Mouse (Mus musculus): ENCODE data around the gene Gpi1.
A peak's percentile ranks its signal among the peaks of the same experiment; 100 is the strongest.
"Not testable (repeated sequence)": the region's sequence is repeated elsewhere in the genome, so short reads cannot be mapped to it uniquely, and the experiment has no call there.

Gpi1 gene

DNA sequence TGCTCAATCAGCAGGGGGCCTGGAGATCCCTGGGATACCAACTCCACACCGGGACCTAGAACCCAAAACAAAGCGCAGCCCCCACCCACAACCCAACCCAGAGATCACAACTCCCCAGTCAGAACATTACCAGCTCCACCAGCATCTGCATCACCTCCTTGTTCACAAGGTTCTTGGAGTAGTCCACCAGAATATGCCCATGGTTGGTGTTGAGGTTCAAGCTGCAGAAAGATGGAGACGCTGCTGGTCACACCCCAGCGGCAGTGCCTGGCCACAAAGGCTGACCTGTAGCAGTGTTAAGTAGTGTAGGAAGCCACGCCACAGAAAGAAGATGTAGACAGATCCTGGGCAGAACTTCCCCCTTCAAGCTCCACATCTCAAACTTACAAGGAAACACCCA, 983 bp downstream of the Gpi1 start:
- no peak for DNase-seq

DNA sequence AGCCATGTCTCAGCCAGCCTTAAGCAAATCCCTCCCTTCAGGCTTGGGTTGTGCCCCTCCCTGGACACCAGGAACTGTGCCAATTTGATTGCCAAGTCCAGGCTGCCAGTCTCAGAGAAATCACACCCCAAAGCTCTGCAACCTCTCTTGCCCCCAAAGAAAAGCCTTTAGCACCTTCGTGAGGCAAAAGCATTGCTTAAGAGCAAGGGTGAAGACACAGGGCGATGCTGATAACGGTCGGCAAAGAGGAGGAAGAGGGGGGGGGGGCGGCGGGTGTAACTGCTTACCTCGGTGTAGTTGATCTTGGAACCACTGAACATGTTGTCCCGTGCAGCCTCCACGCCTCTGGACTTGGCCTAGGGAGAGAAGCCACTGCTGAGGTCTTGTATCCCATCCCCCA, 1.5 kb downstream of the Gpi1 start:
- DNase-seq: no peak

DNA sequence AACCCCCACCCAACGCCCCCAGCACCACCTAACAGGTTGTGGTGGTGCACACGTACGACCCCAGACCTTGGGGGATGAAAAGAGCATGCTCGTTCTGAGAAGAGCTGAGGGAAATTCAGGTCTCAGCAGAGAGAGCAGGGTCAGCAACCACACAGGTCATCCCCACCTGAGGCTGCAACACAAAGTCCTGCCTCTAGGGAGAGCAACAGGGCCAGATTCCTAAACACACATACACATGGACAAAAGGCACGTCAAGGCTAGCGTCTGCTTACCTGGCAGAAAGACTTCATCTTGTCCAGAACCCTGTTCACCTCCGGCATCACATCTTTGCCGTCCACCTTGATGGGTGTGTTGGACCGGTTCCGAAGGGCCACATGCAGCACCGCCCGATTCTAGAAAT, 3.3 kb downstream of the Gpi1 start:
- DNase-seq: no peak

DNA sequence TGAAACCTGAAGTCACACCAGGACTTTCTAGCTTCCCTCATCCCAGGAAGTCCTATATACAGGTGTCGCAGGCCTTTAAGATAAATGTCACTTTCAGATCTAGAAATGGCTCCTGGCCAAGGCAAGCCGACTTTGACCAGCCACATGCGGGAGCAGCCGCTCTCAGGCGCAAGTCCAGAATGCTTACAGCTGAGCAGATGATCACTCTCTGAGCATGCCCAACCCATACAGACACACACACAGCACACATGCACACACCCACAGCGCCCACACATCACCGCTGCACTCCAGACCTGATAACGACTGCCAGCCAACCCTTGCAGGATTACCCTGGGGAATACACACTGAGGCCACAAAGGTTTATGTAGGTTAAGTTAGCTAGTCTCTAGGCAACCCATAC, 4.0 kb downstream of the Gpi1 start:
- DNase-seq: no peak

DNA sequence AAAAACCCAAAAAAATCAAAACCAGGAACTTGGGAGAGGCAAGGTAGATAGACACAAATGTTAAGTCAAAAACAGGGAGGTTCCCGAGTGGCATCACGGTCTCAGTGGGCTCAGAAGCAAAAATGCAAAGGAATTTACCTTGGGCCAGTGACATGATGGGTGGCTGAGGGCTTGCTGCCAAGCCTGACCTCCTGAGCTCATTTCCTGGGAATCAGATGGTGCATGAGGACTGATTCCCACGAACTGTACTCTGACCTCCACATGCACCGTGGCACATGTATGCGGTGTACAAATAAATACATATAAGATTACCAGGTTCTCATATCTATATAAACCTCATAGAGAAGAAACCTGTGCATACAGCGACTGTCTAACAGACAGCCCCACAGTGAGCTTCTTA, 5.8 kb downstream of the Gpi1 start:
- no peak for DNase-seq

DNA sequence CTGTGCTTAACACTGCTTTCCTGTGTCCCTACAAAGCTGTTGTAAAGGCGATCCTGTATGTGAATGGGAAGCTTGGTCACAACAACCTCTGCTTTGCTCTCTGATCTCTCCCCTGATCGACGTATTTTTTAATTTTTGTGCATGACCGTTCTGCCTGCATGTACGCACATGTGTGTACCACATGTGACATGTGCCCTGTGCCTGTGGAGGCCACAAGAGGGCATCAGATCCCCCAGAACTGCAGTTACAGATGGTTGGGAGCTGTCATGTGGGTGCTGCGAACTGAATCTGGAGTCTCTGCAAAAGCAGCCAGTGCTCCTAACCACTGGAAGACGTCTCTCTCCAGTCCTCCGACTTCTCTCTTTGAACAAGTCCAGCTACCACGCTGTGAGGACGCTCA, 7.8 kb downstream of the Gpi1 start:
- DNase-seq: no peak

DNA sequence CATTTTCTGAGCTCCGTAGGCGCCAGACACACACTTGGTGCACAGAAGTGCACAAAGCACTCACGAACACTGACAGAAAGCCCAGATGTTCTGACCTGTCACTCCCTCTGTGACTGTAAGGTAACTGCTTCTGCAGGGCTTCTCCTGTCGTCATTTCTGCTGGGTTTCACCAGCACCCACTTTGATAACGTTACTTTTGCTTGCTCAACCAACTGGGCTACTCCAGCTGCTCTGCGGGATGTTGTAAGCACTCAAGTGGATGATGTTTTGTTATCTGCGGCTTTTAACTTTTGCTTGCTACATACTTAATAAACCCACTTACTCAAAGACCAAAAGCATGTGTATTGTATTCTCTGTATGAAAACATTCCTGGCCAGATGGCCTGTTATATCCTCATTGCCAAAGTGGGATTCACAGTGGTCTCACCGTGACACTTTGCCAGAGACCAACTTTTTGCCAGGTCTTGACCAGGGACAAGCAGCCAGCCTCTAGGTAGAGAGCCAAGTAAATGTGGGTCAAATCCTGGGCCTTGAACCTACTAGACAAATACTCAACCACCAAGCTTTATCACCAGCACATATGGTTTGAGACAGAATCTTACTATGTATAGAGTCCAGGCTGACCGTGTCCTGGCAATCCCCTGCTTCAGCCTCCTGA, 8.4 kb downstream of the Gpi1 start:
- DNase-seq: no peak

DNA sequence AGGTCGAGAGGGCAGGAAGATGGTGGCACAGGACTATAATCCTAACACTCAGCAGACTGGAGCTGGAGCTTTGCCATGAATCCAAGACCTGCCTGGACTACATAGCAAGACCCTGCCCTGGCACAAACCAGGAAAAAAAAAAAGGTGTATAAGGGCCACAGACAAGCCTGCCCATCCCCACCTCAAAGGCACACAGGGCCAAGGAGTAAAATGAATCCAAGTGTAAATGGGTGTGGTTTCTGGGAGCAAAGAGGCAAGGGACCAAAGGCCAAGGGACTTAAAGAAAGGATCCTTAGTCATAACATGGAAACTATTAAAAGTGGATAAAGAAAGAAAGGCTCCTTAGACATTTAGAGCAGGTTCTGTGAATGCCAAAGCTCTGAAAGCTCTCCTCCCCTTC, 11.6 kb downstream of the Gpi1 start:
- DNase-seq: no peak

DNA sequence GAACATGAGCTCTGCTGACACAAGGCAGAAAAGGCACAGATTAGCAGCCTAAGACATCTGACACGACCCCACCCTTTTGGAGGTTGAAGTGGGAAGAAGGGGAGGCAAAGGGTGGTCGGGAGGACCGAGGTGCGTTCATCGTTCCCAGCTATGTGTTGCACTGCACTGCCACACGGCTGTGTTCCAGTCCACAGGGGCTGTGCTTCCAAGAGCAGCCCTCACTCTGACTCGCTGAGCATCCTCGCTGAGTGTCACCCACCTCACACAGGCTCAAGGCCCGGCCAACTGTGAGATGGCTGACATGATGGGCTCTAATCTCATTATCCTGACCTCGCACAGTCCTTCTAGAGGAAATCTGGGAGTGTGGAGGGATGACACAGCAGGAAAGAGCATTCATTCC, 13.7 kb downstream of the Gpi1 start:
- DNase-seq: no peak

DNA sequence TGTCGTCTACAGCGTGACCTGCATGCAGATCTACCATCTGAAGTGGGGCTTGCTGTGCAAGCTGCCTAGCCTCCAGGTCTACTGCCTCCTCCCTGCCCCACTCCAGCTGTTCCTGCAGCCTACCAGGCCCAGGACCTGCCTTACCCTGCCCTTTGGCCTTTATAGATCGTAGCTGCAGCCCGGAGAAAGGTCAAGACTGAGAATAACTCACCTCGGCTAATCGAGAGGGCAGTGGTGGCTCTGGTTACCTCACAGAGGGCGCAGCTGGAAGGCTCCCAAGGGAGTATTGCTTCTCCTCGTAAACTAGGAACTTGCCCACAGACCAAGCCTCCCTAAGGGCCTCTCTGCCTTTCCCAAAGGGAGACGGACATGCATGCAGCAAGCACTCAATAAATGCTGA, 14.7 kb downstream of the Gpi1 start:
- DNase-seq: no peak

DNA sequence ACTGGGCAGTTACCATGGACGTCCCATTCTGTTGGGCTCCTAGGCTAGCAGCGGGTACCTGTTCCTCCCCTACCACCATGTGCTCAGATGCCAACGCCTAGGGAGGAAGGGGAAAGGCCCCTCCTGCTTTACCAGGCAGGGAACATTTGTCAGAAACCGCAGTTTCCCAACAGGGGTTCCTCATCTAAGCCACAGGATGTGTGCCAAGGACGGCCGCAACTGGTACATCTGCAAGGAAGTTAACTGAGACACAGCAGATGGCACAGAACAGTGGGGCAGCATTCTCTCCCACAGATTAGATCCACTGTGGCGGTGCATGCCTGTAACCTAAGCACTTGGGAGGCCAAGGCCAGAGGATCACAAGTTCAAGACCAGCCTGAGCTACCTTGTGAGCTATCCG, 15.5 kb downstream of the Gpi1 start:
- no peak for DNase-seq

DNA sequence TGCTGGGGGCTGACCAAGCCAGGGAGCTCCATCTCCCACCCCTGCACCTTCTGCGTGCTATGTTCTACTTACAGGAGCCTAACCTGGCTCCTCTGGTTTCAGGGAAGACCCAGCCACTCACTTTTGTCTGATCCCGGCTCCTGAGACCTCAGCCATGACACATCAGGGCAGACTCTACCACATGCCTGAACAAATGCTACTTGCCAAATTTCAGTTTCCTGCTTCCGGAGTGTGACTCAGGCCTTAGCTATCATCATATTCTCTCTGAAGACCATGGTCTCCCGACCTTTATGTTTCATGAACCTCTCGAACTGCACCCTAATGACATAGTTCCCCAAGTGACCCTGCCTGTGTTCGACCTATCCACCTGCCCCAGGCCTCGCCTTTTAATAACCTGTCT, 16.9 kb downstream of the Gpi1 start:
- DNase-seq: no peak

DNA sequence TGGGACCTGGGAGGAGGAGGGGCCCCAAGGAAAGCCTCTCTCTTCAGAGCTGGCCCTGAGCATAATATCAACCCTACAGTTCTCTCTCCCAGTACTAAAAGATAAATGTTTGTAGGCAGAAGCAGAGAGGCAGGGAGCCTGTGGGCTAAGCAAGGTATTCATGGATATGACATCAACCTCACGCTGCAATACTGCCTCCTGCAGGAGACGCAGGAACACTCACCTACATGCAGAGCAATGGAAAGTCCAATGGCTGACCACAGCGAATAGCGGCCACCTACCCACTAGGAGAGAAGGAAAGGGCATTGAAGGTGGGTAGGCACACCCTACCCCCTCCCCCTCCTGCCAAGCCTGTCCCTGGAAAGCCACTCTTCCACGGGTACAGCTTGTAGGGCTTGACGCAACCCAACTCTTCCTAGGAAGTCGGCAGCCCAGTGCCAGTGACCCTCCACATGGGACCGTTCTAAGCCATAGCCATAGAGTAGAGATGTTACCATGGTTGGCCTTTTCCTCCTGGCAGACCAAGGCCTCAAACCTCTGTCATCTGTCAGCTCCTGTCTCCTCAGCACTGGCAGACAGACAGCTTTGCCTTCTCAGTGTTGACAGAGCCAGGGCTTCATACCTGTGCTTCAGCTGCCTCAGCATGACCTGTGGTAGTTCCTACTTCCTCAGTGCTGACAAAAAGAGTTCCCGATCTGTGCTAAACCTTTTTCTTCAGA, 21.9 kb downstream of the Gpi1 start:
- no peak for DNase-seq

DNA sequence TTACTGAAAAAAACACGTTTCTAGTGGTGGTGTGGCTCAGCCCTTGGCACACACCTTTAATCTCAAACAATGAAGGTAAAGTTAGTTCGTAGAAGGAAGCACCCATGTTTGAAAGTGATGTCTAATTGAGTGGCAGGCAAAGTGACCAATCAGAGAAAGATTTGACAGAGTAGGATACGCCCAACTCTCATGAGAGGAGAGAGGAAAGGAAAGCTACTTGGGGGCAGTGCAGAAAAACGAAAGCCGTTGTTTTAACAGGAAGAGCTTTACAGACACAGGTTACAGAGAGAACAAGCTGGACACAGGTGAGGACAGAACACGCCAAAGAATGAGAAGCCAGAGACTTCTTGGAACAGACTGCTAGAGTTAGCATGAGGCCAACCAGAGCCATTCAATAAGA, 23.8 kb downstream of the Gpi1 start:
- no peak for DNase-seq

DNA sequence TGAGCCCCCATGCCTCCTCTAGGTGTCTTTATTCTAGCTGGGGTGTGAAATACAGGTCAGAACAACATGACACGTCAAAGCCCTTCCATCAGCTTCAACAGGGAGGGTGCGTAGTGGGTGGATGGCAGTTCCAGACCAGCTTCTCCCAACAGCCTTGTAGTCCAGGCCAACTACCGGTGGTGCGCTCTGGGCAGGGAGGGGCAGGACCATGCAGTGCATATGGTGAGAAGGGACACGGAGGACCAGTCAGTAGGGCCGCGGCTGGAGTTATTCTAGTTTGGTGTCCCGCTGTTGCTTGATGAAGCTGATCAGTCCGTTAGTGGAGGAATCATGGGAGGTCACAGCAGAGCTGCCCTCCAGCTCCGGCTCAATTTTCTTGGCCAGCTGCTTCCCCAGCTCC, 28.0 kb downstream of the Gpi1 start:
- not testable (repeated sequence) for DNase-seq

DNA sequence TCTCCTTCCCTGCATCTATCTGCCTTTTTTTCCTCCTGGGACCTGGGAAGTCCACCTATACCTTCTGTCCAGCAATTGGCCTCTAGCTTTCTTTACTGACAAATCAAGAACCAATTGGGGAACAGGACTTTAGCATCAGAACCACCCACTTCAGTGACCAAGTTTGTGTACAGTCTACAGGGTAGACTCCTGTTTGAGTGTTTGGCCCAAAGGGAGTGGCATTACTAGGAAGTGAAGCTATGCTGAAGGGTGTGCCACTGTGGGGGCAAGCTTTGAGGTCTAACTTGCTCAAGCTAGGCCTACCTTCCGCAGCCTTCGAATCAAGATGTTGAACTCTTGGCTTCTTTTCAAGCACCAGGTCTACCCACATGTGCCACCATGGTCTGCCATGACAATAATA, 29.3 kb downstream of the Gpi1 start:
- DNase-seq: no peak

DNA sequence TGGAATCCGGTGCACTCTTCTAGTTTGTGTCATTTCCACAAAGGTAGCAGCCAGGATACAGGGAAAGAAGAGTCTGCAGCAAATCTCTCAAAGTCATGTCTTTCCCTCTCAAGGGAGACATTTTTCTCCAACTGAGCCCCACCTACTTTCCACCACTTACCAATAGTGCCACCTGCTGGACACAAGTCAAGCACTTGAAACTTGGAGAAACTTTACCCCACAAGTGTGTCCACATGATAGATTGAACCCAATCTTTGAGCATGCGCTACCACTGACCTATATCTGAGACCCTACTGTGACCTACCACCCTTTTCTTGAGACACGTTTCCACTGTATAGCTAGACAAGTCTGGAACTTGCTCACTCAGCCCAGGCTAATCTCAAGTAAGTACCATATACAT, 31.8 kb downstream of the Gpi1 start:
- DNase-seq: peak in 1 of 2 experiments; percentile 12

DNA sequence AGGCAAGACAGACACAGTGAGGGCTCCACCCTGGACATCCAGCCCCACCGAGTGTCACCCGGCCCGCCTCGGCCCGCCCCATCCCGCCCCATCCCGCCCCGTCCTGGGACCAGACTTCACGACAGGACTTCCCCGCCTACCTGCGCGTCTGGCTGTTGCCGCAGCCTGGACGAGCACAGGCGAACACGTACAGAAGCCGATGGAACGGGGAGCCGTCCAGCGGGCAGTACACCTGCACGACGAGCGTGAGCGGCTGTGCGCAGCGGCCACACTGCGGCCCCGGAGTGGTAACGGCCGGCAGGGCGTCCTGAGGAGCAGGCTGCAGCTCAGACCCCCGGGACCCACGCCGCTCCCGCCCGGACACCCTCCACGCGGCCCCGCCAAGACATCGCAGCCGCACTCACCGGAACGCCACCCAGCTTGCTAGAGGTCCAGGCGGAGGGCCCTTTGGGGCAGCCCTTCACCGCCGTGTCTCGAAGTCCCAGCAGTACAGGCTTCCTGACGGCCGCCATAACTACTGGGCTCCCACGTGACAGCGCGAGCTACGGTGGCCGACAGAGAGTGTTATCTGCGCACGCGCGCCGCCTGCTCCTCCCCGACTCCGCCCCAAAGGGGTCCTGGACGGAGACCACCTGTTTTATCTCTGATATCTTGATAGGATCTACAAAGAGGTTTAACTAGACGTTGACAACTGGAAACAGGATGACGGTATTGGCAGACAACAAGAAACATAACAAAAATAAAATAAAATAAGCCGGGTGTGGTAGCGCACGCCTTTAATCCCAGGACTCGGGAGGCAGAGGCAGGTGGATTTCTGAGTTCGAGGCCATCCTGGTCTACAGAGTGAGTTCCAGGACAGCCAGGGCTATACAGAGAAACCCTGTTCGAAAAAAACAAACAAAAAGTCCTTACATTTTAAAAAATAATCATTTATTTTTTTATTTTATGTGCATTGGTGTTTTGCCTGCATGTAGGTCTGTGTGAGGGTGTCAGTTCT, 33.7 kb downstream of the Gpi1 start, which contains the start of gene Pdcd2l:
TSS of gene Pdcd2l (minus strand) at position 530 of the 997 bp plus-strand sequence.
- peak; percentile 90 for DNase-seq

DNA sequence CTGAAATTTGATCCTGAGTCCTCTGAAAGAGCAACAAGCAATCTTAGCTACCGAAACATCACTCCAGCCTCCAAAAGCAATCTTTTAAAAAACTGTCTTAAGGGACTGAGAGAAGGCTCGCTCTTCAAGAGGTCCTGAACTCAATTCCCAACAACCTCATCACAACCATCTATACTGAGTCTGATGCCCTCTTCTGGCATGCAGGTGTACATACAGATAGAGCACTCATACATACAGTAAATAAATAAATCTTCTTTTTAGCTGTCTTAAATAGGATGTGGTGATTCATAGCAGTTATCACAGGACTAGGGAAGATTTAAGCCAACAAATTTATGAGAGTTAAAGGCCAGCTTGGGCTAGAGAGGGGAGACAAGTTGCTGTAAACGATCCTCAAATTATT, 34.5 kb downstream of the Gpi1 start:
- no peak for DNase-seq

DNA sequence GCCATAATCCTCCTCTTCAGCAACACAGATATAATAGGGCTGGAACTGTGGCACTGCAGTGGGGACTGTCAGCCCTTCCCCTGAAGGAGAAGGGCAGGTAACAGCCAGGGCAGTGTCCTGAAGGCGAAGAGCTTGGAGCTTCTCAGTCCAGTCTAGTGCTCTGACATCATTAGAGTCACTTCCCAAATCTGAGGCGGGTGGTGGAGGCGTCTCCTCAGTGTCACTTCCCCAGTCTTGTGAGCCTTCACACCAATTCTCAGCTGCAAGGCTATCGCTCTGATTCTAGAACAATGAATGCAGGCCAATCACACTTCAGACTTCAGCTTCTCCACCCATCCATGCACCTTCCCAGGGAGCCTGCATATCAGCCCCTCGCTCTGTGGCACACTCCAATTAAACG, 37.3 kb downstream of the Gpi1 start:
- DNase-seq: no peak

DNA sequence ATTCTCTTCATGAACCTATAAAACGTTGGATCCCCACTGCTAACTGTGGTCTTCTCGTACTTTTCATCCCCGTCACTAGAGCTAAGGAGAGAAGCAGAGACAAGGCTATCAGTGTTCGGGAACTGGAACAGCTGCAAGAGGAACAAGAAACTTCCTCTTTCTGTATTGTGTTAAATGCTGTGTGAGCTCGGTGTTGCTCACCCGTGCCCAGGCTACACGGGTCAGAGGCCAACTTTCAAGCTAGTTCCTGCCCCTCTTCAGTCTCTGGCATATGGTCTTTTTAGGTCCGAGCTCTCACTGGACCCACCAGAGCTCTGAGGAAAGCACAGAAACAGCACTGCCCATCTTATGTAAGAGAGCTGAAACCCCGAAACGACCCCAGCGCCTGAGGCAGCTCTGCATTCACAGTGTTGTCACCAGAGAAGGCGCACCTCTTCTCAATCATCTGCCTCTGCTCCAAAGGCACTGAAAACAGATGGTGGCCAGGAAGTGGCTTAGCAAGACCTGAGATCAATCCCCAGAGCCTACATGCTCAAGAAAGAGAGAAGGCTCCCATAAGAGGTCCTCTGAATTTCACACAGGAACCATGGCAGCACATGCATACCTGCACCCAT, 40.7 kb downstream of the Gpi1 start:
- DNase-seq: no peak

DNA sequence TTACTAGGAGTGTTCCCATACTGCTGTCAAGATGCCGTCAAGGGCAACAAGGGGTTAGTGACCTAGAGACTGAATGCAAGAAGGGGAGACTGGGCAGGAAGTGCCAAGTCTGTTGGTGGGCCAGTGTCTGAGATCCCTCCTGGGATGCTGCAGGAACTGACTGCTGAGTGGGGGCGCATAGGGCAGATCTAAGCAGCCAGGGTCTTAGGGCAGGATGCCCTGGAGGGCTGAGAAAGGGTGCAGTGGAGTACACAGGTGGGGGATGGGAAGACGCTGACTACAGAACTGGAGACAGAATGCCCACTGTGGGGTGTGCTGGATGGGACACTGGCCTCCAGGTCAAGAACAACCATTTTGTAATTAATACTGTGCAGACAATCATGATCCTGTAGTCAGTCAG, 46.3 kb downstream of the Gpi1 start:
- no peak for DNase-seq

DNA sequence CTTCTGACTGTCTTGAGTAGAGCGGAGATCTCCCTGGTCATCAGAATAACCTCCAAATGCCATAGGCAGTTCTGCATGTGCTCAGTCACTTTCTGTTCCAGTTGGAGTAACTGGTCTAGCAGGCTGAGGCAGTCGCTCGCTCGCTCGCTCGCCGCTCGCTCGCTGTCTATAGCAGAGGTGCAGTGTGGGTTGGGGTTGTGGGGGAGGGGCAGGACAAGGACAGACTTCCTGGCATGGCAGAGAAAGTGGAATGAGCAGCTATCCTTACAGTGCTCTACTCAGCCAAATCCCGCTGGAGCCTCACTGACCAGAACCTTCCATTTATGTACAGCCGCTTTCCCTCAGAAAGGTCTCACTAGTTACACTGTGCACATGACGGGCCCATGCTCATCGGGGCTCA, 46.8 kb downstream of the Gpi1 start:
- DNase-seq: no peak

Measured in thymus, postnatal 36 days (tissue).